Mouse (Mus musculus) midbrain, embryonic 13.5 days (tissue): ENCODE data around the gene Cep170. TPM values are rescaled to one million over a fixed set of nuclear protein-coding genes. Genes with fewer than 3 reads are reported as not detected.

ENCODE experiments used
- ATAC-seq: fragments of 200-750 bp; cut with Nextera tagmentation; 2 replicates; pipeline ENCODE4 v1.8.0; 2017; ENCODE audit warnings: mild to moderate bottlenecking, moderate TSS enrichment, moderate library complexity
- H3K27ac ChIP-seq: fragments of 300-500 bp; sonication (generic); 2 replicates; pipeline ENCODE4 v1.5.1; 2015; ENCODE audit warnings: inconsistent platforms, mild to moderate bottlenecking, moderate library complexity
- H3K27me3 ChIP-seq: fragments of 300-500 bp; sonication (generic); 2 replicates; pipeline ENCODE4 v1.6.1; 2015; ENCODE audit warnings: mild to moderate bottlenecking, inconsistent platforms
- H3K36me3 ChIP-seq: fragments of 300-500 bp; sonication (generic); 2 replicates; pipeline ENCODE4 v1.6.1; 2015; ENCODE audit warnings: mild to moderate bottlenecking, inconsistent platforms
- H3K4me1 ChIP-seq: fragments of 300-500 bp; sonication (generic); replicated peaks from 2 replicates; pipeline ENCODE4 v1.6.1; 2015; ENCODE audit warnings: inconsistent platforms
- H3K4me2 ChIP-seq: fragments of 300-500 bp; sonication (generic); replicated peaks from 2 replicates; pipeline ENCODE4 v1.6.1; 2015; ENCODE audit warnings: moderate library complexity, mild to moderate bottlenecking, inconsistent platforms
- H3K4me3 ChIP-seq: fragments of 300-500 bp; sonication (generic); replicated peaks from 2 replicates; pipeline ENCODE4 v1.5.1; 2015; ENCODE audit warnings: mild to moderate bottlenecking, inconsistent platforms
- H3K9ac ChIP-seq: fragments of 300-500 bp; sonication (generic); replicated peaks from 2 replicates; pipeline ENCODE4 v1.6.1; 2015; ENCODE audit warnings: mild to moderate bottlenecking, inconsistent platforms
- H3K9me3 ChIP-seq: fragments of 300-500 bp; sonication (generic); 2 replicates; pipeline ENCODE4 v1.6.1; 2016; ENCODE audit warnings: mild to moderate bottlenecking, inconsistent platforms
- WGBS: fragments of 180-500 bp; shearing (Covaris S2); methylation state at CpG from one replicate; pipeline ENCODE4 v1.1.7; 2015; 5-methylcytosine and 5-hydroxymethylcytosine counted together
- polyA plus RNA-seq: library from polyadenylated mRNA; unstranded; fragments of >200 nt; fragmentation: Nextera tagmentation; extraction: Ambion mirVana; gene quantifications from 2 replicates; pipeline ENCODE4 v1.2.1, GENCODE M21; 2015

Gene Cep170
- polyA plus RNA-seq, 1 experiment from 2014 or later: 140 TPM

DNA sequence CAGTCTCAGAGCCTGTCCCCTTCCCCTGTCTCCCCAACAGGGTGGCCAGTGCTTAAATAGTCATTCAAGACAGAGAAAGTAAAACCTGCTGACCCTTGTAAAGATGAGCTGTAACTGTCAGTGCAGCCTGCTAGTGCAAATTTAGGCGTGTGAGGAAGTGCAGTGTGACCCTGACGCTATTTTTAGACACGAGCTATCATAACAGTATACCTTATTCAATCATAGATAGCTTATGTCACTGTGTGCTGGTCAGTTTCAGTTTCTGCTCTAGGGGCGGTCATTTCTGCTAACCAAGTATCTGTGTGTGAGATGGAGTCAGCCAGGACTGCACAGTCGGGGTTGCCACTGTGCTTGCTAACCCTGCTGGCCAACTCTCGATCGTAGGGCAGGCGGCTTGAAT, 10.0 kb upstream of the Cep170 start:
- H3K36me3 ChIP-seq: 0 out of 2 replicates have a peak, but pooled peaks cover 3% of the 10 kb centered on the region
- ATAC-seq: no peak
- no peaks in the 10 kb centered on the region for H3K27me3 ChIP-seq
- no peak overlapping the region for H3K4me3 ChIP-seq
- no peak overlapping the region for H3K4me2 ChIP-seq
- no peak overlapping the region for H3K27ac ChIP-seq
- WGBS: 88% methylated on average over 8 of the region's 8 CpGs
- no peak overlapping the region for H3K9ac ChIP-seq
- no peaks in the 10 kb centered on the region for H3K9me3 ChIP-seq
- H3K4me1 ChIP-seq: peaks cover 4% of the 10 kb centered on the region; the same call in 1 of the 2 replicates

- 87% methylated on average over 4 of the region's 4 CpGs for WGBS
- Histone ChIP-seq H3K9ac (no peak overlapping the region), H3K4me2 (no peak overlapping the region), H3K27me3 (no peaks in the 10 kb centered on the region), H3K4me1 (peaks cover 4% of the 10 kb centered on the region; the same call in 1 of the 2 replicates), H3K27ac (no peak overlapping the region), H3K9me3 (no peaks in the 10 kb centered on the region), H3K4me3 (no peak overlapping the region), H3K36me3 (0 out of 2 replicates have a peak, but pooled peaks cover 3% of the 10 kb centered on the region)
- ATAC-seq: no peak
These were observed 9.1 kb upstream of the Cep170 start for GRCm38 (mm10) chr1:176822949-176823348.

- H3K9me3 ChIP-seq: no peaks in the 10 kb centered on the region
- no peak overlapping the region for H3K4me2 ChIP-seq
- H3K4me3 ChIP-seq: no peak overlapping the region
- peaks cover 5% of the 10 kb centered on the region; the same call in 1 of the 2 replicates for H3K4me1 ChIP-seq
- H3K9ac ChIP-seq: no peak overlapping the region
- 28% methylated on average over 1 of the region's 1 CpGs for WGBS
- H3K36me3 ChIP-seq: 0 out of 2 replicates have a peak, but pooled peaks cover 3% of the 10 kb centered on the region
- 0 out of 2 replicates have a peak overlapping the region, but pooled peaks have one; percentile 15 for H3K27ac ChIP-seq
- no peaks in the 10 kb centered on the region for H3K27me3 ChIP-seq
- ATAC-seq: no peak
These were observed 8.1 kb upstream of the Cep170 start for GRCm38 (mm10) chr1:176821929-176822328.

DNA sequence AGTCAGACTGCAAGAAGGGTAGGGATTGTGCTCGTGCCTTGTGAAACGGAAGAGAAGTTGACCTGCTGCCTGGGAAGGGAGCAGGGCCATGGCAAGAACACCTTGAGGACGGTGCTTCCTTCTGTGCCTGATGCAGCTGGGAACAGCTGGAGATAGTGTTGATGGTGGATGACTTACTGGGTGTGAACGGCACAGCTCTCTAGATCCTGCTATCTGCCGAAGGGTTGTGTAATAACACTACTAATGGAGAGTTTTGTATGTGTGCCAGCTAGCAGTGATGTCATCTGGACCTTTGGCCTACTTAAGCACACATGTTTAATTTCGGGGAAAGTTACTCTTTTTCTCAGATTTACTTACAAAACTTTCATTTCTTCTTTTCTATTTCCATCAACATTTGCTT, 4.9 kb upstream of the Cep170 start:
- WGBS: 81% methylated on average over 6 of the region's 6 CpGs
- Histone ChIP-seq H3K27ac (no peak overlapping the region), H3K36me3 (no peaks in the 10 kb centered on the region), H3K4me2 (no peak overlapping the region), H3K4me3 (no peak overlapping the region), H3K27me3 (no peaks in the 10 kb centered on the region), H3K9me3 (no peaks in the 10 kb centered on the region), H3K4me1 (peaks cover 17% of the 10 kb centered on the region), H3K9ac (no peak overlapping the region)
- no peak for ATAC-seq

- Histone ChIP-seq H3K9me3 (no peaks in the 10 kb centered on the region), H3K27ac (no peak overlapping the region), H3K4me3 (no peak overlapping the region), H3K36me3 (no peaks in the 10 kb centered on the region), H3K4me1 (peaks cover 17% of the 10 kb centered on the region), H3K9ac (no peak overlapping the region), H3K4me2 (no peak overlapping the region), H3K27me3 (no peaks in the 10 kb centered on the region)
- WGBS: 90% methylated on average over 2 of the region's 2 CpGs
- ATAC-seq: no peak
These were observed 4.3 kb upstream of the Cep170 start for GRCm38 (mm10) chr1:176818147-176818546.

DNA sequence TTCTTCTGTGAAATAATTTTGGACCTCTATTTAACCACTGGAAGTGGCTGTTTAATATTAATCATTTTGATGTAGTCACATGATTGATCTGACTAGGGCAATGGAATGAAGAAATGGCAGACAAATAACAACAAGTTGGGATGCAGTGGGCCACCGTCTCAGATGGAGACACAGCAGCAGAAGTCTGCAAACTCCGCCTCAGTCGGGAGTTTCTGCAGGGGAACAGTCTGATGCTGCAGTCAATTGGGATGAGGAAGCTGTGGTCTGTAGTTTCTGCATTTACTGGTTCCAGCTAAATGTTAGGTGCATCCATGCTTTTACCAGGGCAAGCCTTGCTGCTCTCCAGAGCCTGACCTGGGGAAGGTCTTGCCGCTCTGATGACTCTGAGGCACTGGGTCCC, 2.9 kb upstream of the Cep170 start:
- no peak overlapping the region for H3K4me2 ChIP-seq
- no peak overlapping the region for H3K9ac ChIP-seq
- no peak overlapping the region for H3K4me3 ChIP-seq
- H3K27ac ChIP-seq: no peak overlapping the region
- no peaks in the 10 kb centered on the region for H3K36me3 ChIP-seq
- no peaks in the 10 kb centered on the region for H3K9me3 ChIP-seq
- H3K27me3 ChIP-seq: no peaks in the 10 kb centered on the region
- 90% methylated on average over 4 of the region's 4 CpGs for WGBS
- peaks cover 19% of the 10 kb centered on the region for H3K4me1 ChIP-seq
- no peak for ATAC-seq

DNA sequence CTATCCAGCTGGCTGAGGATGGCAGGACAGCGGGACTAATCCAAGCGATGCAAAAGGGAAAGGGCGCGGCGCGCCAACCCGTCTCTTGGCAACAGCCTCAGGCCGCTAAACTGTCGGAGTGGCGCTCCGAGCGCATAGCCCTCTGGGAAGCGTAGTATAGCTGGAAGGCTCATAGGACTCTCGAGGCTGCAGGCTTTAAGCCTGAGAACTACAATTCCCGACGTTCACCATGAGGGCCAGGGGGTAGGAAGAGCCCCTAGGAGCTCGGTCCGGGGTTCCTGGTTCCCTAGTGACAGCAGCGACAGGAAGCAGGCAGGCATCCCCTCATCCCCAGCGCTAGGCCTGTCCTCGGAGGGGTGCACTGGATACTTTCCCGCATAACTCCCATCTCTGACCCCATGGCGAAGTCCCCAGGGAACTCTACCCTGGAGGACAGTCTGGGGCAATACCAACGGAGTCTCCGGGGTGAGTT, 760 bp upstream of the Cep170 start, which contains the start of gene Sdccag8:
TSS of gene Sdccag8 (plus strand) at position 70 of the 472 bp plus-strand sequence.
- under 1% methylated on average over 25 of the region's 25 CpGs for WGBS
- Histone ChIP-seq H3K27me3 (no peaks in the 10 kb centered on the region), H3K9ac (peak within 1 kb of the TSS; percentile 97), H3K36me3 (no peaks in the 10 kb centered on the region), H3K4me2 (peak within 1 kb of the TSS; percentile 67), H3K27ac (peak within 1 kb of the TSS; percentile 100), H3K4me1 (peaks cover 36% of the 10 kb centered on the region), H3K4me3 (peak within 1 kb of the TSS; percentile 91), H3K9me3 (no peaks in the 10 kb centered on the region)
- peak; percentile 96 for ATAC-seq

- Histone ChIP-seq H3K27me3 (no peaks in the 10 kb centered on the region), H3K4me2 (peak overlapping the region; percentile 67), H3K9ac (peak overlapping the region; percentile 97), H3K4me1 (peaks cover 46% of the 10 kb centered on the region), H3K27ac (peak overlapping the region; percentile 100), H3K36me3 (no peaks in the 10 kb centered on the region), H3K9me3 (no peaks in the 10 kb centered on the region), H3K4me3 (peak overlapping the region; percentile 91)
- peak; percentile 73 for ATAC-seq
- under 1% methylated on average over 74 of the region's 75 CpGs for WGBS
These were observed 403 bp downstream of the Cep170 start for GRCm38 (mm10) chr1:176813292-176814035.

DNA sequence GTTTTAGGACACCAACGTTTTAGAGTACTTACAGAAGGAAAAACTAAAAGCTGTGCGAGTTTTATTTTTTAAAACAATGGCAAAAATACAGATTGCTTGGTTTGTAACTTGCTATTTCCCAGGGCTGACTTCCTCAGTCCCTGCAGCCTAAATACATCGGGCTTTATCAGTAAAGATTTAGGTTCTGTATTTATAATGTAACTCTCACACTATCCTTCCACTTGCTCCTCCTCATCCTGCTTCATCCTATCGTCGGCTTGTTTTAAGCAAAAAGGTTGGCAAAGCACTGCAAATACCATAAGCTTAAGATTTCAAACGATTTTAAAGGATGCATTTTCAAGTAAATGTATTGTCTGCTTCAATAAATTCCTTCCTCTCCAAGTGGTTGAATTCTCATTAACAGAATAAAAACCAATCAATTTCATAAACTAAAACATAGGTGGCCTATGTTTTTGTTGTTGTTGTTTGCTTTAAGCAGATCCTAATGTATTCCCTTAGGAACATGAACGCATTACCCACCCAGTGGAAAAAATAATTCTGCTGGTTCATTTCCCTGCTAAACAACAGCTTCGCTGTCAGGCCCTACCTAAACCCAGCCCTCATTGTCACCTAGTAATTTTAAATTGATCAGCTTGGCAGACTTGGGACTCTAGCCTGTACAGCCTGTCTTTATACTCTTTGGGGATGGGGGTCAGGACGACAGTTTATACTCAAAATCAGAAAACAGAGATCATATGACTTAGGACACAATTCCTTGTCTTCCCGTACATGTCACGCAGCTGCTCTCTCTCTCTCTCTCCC, 1.2 kb downstream of the Cep170 start:
- 17% methylated on average over 11 of the region's 11 CpGs for WGBS

GRCm38 (mm10) chr1:176811892-176812291, 2.0 kb downstream of the Cep170 start:
- no peak overlapping the region for H3K27ac ChIP-seq
- peaks cover 55% of the 10 kb centered on the region for H3K4me1 ChIP-seq
- H3K4me2 ChIP-seq: peak overlapping the region; percentile 67
- WGBS: 90% methylated on average over 3 of the region's 3 CpGs
- no peaks in the 10 kb centered on the region for H3K9me3 ChIP-seq
- H3K4me3 ChIP-seq: peak overlapping the region; percentile 91
- no peak for ATAC-seq
- peak overlapping the region; percentile 97 for H3K9ac ChIP-seq
- no peaks in the 10 kb centered on the region for H3K36me3 ChIP-seq
- H3K27me3 ChIP-seq: no peaks in the 10 kb centered on the region

More for the DNA sequence above, 1.2 kb downstream of the Cep170 start:
- Histone ChIP-seq H3K27me3 (no peaks in the 10 kb centered on the region), H3K4me3 (peak overlapping the region; percentile 91), H3K27ac (peak overlapping the region; percentile 100), H3K4me2 (peak overlapping the region; percentile 67), H3K36me3 (no peaks in the 10 kb centered on the region), H3K9me3 (no peaks in the 10 kb centered on the region), H3K9ac (peak overlapping the region; percentile 97), H3K4me1 (peaks cover 49% of the 10 kb centered on the region)
- no peak for ATAC-seq

- H3K4me2 ChIP-seq: no peak overlapping the region
- H3K36me3 ChIP-seq: no peaks in the 10 kb centered on the region
- no peak for ATAC-seq
- no peak overlapping the region for H3K9ac ChIP-seq
- peaks cover 57% of the 10 kb centered on the region for H3K4me1 ChIP-seq
- no peaks in the 10 kb centered on the region for H3K27me3 ChIP-seq
- H3K9me3 ChIP-seq: no peaks in the 10 kb centered on the region
- no peak overlapping the region for H3K27ac ChIP-seq
- no peak overlapping the region for H3K4me3 ChIP-seq
These were observed 3.7 kb downstream of the Cep170 start for GRCm38 (mm10) chr1:176810161-176810560.
